Mouse (Mus musculus) bone marrow macrophage, adult 2 months (primary cell): ENCODE data around the gene Tekt1.

ENCODE experiments used
- CTCF ChIP-seq: IDR thresholded peaks from 2 replicates; pipeline ENCODE4 v1.5.1; 2012; ENCODE audit warnings: low read depth, mild to moderate bottlenecking, low read length, moderate library complexity
- POLR2A ChIP-seq: IDR thresholded peaks from 2 replicates; pipeline ENCODE4 v1.6.1; 2012; ENCODE audit warnings: mild to moderate bottlenecking, low read depth, low read length, borderline replicate concordance

DNA sequence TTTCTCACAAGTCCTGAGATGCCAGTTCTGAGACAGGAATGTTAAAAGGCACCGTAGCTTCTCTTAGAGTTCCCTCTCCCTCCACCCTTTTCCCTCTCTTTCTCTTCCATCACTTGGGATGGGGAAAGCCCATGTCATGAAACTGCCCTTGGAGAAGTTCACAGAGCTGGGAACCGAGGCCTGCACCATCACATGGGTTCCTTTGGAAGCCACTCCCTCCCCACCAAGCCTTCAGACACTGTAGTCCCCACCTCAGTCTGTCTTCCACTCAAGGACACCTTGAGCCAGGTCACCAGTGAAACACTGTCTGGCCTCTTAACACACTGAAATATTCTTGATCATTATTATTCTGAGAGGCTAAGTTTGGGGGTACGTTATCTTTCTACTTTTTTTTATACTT is 9.1 kb downstream of the Tekt1 start:
- TF ChIP-seq POLR2A = no peak
- TF ChIP-seq CTCF = no peak
